Mouse (Mus musculus) heart, postnatal 14 days (tissue): ENCODE measurements at regions not wholly inside any gene's neighbourhood (a gene's known extent, or its start where the extent isn't known, plus 50 kb on each side); places are given as distances from the start of the nearest gene placed in this dataset.
"Not testable (repeated sequence)": the region's sequence is repeated elsewhere in the genome, so short reads cannot be mapped to it uniquely, and the experiment has no call there.

Experiments
- DNase-seq, 2 experiments: peaks; one replicate each; pipeline ENCODE4 v3.0.0; 2021 to 2022
- intact Hi-C: fragments of 180-260 bp; cut with DNase I; formaldehyde crosslinking; loops from one replicate; pipeline ENCODE4 v1.15.1; 2025

DNA sequence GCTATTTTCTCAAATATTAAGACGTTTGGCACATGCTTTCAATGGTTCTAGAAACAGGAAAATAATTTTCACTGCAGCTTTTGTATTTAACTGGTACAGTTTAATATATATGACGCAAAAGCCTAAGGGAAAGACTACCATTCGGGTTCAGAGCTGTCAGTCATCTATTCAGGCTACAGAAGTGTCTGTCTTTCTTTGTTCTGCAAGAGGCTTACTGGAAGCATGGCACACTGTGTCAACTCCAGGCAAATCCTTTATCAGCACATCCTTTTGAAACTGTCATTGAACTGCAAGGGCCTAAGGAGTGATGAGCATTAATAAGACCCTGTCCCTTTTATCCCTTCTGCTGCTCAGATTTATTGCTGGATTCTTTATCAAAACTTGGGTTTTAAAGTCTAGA lies 303.8 kb upstream of the Gm5152 start:
- DNase-seq, intact Hi-C loops: not testable (repeated sequence)

GRCm38 (mm10) chr5:10562321-10562720 lies 316.0 kb upstream of the Gm5152 start:
- DNase-seq = no peak
- intact Hi-C loops = no loop called here

GRCm38 (mm10) chr5:10592392-10592791 lies 346.1 kb upstream of the Gm5152 start:
- intact Hi-C loops = no loop called here
- no peak for DNase-seq

GRCm38 (mm10) chr5:10600774-10601173 lies 346.8 kb upstream of the Gm8871 start:
- intact Hi-C loops = no loop called here

DNA sequence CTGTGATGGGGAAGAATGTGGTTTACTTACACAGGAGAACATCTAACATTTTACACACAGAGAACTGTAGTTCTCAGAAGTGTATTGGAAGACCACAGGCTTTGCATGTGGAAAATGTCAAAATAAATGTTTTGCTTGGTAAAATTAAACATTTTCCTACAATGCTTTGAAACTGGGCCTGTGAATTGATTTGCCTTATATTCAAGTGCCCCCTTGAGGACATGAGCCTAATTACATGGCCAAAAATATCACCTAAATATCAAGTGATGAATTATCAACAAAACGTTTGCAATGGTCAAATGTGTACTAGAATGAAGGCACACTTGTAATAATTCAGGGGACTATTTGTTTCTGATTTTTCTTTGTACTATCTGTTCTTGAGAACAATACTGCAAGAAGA lies 314.4 kb upstream of the Gm8871 start:
- intact Hi-C loops = loop anchor here (10.0 kb wide), 1 partner anchor 1188 kb away; no protein-coding TSS in a partner anchor
- no peak for DNase-seq

More at GRCm38 (mm10) chr5:10600774-10601173, 346.8 kb upstream of the Gm8871 start:
- DNase-seq = no peak

DNA sequence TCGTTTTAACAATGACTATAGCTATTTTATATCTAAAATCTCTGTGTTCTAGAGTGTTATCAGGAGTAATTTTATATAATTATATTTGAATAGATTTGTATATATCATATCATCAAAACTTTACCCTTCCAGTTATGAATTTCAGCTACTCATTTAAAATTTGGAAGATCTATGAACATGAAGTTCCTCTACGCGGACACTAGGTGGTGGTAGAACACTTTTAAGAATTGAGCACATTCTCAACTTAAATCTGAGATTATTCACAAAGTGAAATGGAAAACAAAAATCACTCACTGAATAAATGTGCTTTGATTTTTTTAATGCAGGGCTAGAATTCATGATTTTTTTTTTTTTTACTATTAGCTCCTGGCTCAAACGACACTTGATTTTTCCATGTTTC lies 299.5 kb upstream of the Gm8871 start:
- peak in 1 of 2 experiments; percentile 3 for DNase-seq
- intact Hi-C loops = loop anchor here (10.0 kb wide), 1 partner anchor 1907 kb away; no protein-coding TSS in a partner anchor

DNA sequence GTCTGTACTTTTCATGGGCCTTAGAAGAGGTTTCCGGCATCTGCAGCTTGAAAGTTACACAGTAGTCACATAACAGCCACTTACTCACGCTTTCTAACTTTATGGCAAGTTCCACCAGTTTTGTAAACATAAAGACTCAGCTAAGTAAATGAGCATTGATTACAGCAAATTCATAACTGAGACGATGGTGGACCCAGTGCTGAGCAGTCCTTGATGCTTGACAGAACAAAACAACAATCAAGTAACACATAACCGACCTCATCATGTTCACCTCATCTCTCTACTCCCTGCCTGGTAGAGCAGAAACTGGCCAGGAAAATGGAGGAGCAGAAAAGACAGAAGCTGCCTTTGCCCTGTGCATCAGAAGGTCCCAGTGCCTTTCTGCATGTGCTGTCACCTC lies 284.3 kb upstream of the Gm8871 start:
- DNase-seq = no peak
- intact Hi-C loops = no loop called here

- DNase-seq = no peak
- intact Hi-C loops = no loop called here
Measured at GRCm38 (mm10) chr5:10674199-10674598, 273.4 kb upstream of the Gm8871 start.

DNA sequence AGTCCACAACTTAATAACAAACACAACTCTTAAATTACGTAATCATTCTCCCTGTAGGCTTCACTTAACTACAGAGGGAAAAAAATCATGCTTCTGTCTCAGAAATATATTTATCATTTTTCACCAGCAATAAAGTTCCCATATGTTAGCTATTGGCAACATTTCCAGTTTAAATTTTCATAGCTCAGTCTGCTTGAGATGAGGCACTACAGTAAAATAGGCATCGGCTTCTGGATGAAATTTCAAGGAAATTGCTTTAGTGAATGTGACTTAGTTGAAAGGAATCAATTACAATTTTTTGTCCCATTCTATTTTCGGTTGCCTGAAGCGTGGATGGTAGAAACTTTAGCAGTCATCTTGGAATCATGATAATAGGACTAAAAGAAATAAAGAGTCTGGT lies 262.1 kb upstream of the Gm8871 start:
- intact Hi-C loops = no loop called here
- DNase-seq = no peak

DNA sequence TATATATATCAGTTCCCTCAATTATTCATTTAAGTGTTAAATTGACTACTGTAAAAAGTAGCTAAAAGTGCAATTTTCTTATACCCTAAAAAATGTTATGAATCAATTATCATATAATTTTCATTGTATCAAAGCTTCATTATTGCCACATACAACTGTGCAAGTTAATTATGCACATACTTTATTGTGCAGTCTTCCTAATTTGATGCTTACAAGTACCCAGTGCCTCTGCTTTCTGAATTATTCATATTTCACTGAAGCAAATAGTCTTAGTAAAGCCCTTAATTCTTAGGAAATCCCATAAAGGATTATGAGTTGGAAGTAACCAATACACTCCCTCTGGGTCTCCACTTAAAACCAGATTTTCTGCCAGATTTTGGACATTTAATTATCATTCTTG lies 220.5 kb upstream of the Gm8871 start:
- intact Hi-C loops = no loop called here

DNA sequence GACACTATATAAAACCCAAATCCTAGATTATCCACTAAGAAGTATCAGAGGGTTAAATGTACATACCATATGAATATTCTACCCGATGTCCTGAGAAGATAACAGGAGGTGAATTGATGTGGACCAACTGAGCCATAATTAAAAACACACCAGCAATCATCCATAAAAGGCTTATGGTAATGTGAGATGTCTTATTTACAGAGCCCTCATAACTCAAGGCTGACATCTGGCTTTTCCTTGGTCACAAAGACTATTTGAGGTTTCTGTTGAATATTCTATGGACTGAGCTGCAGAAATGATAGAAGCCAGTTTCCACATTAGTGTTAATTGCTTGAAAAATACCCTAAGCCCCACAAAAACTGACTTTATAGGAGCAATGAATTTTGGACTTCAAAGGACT lies 198.1 kb upstream of the Gm8871 start:
- intact Hi-C loops = no loop called here
- no peak for DNase-seq

More for the DNA sequence above, 220.5 kb upstream of the Gm8871 start:
- DNase-seq = no peak

GRCm38 (mm10) chr5:10767469-10767868 lies 180.1 kb upstream of the Gm8871 start:
- DNase-seq = no peak
- intact Hi-C loops = no loop called here
